20 mouse cellular contexts compared by ENCODE assay signal in the genomic region with DNA sequence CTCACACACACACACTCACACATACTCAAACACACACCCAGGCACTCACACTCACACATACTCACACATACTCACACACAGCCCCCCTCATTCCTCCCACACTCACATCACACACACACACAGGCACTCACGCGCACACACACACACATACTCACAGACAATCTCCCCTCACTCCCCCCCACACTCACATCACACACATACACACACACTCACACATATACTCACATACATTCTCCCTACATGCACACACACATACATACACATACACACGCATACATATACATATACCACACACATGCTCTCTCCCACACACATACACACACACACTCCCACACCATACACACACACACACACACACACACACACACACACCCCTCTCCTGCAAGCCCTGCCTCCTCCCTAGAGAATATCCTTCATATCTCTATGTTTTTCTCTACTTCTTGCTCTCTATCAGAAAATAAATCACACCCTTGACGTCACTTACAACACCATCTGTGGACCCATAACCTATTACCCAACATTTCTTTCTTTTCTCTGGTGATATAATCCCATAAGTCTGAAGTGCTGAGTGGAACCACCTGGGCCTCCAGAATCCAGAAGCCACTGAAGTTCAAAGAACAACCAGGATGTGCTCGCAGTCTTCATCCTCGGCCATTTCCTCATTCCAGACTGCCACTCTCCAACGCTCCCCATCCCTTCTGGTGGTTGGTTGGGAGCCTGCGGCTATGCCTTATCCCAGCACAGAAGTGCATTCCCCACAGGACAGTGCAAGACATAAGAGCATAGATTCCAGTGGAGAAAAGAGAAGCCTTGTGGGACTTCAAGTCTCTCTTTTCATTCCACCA. TPM values are rescaled to one million over a fixed set of nuclear protein-coding genes. Genes with fewer than 3 reads are reported as not detected.
A peak's percentile ranks its signal among the peaks of the same experiment; 100 is the strongest.
DNase-seq lines count a peak whose midpoint lies in the region; ATAC-seq and TF ChIP-seq lines count a peak whose summit lies in the region.
"Had no signal": no experiment of that assay in that cellular context is flagged by ENCODE, and none has a peak within 500 bp of the region (broad histone marks: within the 10 kb centered on the region; RNA-seq: fewer than 3 reads in every experiment).

No protein-coding gene starts in this region.

- no peaks in the 10 kb centered on the region for H3K4me1 ChIP-seq in kidney, postnatal 0 days (replicated peaks; ENCODE audit: insufficient read depth, low read length)
- no peaks in the 10 kb centered on the region for H3K4me1 ChIP-seq in lung, postnatal 0 days (ENCODE audit: insufficient read depth, low read depth, low read length)
- no peaks in the 10 kb centered on the region for H3K4me1 ChIP-seq in intestine, postnatal 0 days (replicated peaks; ENCODE audit: control insufficient read depth, insufficient read depth, low read length)
- H3K4me1 ChIP-seq: hindbrain, embryonic 10.5 days had no signal

- no peak overlapping the region for H3K4me3 ChIP-seq in kidney, postnatal 0 days (replicated peaks; ENCODE audit: low read depth, low read length)
- H3K4me3 ChIP-seq in lung, postnatal 0 days (ENCODE audit: low read depth, low read length): no peak overlapping the region
- H3K4me3 ChIP-seq in intestine, postnatal 0 days (ENCODE audit: low read depth, low read length): no peak overlapping the region
- H3K4me3 ChIP-seq: hindbrain, embryonic 10.5 days; midbrain, embryonic 10.5 days had no signal

- ATAC-seq in kidney, postnatal 0 days (replicated peaks; ENCODE audit: low FRiP score, low read depth): peak; percentile 57; the same call in 1 of the 2 replicates
- ATAC-seq in lung, postnatal 0 days: peak; percentile 21; the same call in 1 of the 2 replicates
- ATAC-seq in intestine, postnatal 0 days: peak; percentile 97
- ATAC-seq: activated CD4-positive, CD25-positive, alpha-beta regulatory T cell, adult 4 months; forebrain, postnatal 0 days had no signal

- H3K36me3 ChIP-seq in kidney, postnatal 0 days (ENCODE audit: insufficient read depth, low read length): no peaks in the 10 kb centered on the region
- H3K36me3 ChIP-seq in lung, postnatal 0 days (ENCODE audit: insufficient read depth, low read length): no peaks in the 10 kb centered on the region
- no peaks in the 10 kb centered on the region for H3K36me3 ChIP-seq in intestine, postnatal 0 days (ENCODE audit: control insufficient read depth, insufficient read depth)
- H3K36me3 ChIP-seq: G1E; hindbrain, embryonic 10.5 days; midbrain, embryonic 10.5 days had no signal

- H3K27ac ChIP-seq in kidney, postnatal 0 days: 0 out of 2 replicates have a peak overlapping the region, but pooled peaks have one; percentile 31
- no peak overlapping the region for H3K27ac ChIP-seq in lung, postnatal 0 days (ENCODE audit: low read length)
- no peak overlapping the region for H3K27ac ChIP-seq in intestine, postnatal 0 days (ENCODE audit: low read depth, low read length)
- H3K27ac ChIP-seq: hindbrain, embryonic 10.5 days; midbrain, embryonic 10.5 days had no signal

- no peak overlapping the region for H3K4me2 ChIP-seq in kidney, postnatal 0 days (ENCODE audit: low read length)
- H3K4me2 ChIP-seq in lung, postnatal 0 days (replicated peaks; ENCODE audit: low read depth, low read length): no peak overlapping the region
- no peak overlapping the region for H3K4me2 ChIP-seq in intestine, postnatal 0 days (replicated peaks; ENCODE audit: low read depth)

- TF ChIP-seq EP300 in lung, postnatal 0 days (IDR thresholded peaks at IDR 0.05): no peak

- TF ChIP-seq CTCF in kidney, postnatal 0 days (IDR thresholded peaks at IDR 0.05; ENCODE audit: low read depth): no peak
- no peak for TF ChIP-seq CTCF in lung, postnatal 0 days (IDR thresholded peaks at IDR 0.05)
- no peak for TF ChIP-seq CTCF in intestine, postnatal 0 days (IDR thresholded peaks at IDR 0.05; ENCODE audit: low read depth)

- DNase-seq in kidney, postnatal 0 days (ENCODE audit: low spot score): peak; percentile 76
- DNase-seq in kidney, postnatal 25 days: no peak
- DNase-seq in lung, postnatal 0 days (ENCODE audit: low spot score): peak; percentile 47
- no peak for DNase-seq in lung, postnatal 14 days
- DNase-seq in NIH3T3 (ENCODE audit: low read depth): peak; percentile 14
- DNase-seq in right cerebral cortex, postnatal 25 days: no peak
- DNase-seq: adrenal gland, adult 8-10 months; B cell, adult 2 months; cerebellum, adult 18-20 months; cerebellum, postnatal 14 days; forebrain, postnatal 0 days; gastrocnemius, postnatal 25 days; kidney, adult 9 months; layer of hippocampus, postnatal 36 days had no signal

- WGBS in kidney, postnatal 0 days: 68% methylated on average over 8 of the region's 8 CpGs
- WGBS in lung, postnatal 0 days: 69% methylated on average over 8 of the region's 8 CpGs
- WGBS in intestine, postnatal 0 days: 53% methylated on average over 8 of the region's 8 CpGs

- H3K9ac ChIP-seq in kidney, postnatal 0 days (ENCODE audit: low read depth, low read length): no peak overlapping the region
- no peak overlapping the region for H3K9ac ChIP-seq in lung, postnatal 0 days (replicated peaks; ENCODE audit: low read depth)
- no peak overlapping the region for H3K9ac ChIP-seq in intestine, postnatal 0 days (ENCODE audit: low read depth, low read length)
- H3K9ac ChIP-seq: forebrain, postnatal 0 days had no signal

- H3K27me3 ChIP-seq in kidney, postnatal 0 days (ENCODE audit: insufficient read depth, low read length): no peaks in the 10 kb centered on the region
- H3K27me3 ChIP-seq in lung, postnatal 0 days (replicated peaks; ENCODE audit: insufficient read depth, low read length): no peaks in the 10 kb centered on the region
- no peaks in the 10 kb centered on the region for H3K27me3 ChIP-seq in intestine, postnatal 0 days (replicated peaks; ENCODE audit: control insufficient read depth, insufficient read depth, low read length)
- H3K27me3 ChIP-seq: CH12.LX had no signal

- H3K9me3 ChIP-seq in kidney, postnatal 0 days (replicated peaks; ENCODE audit: low read length): no peaks in the 10 kb centered on the region; the same call in 1 of the 2 replicates
- H3K9me3 ChIP-seq in lung, postnatal 0 days (ENCODE audit: low read length): no peaks in the 10 kb centered on the region
- no peaks in the 10 kb centered on the region for H3K9me3 ChIP-seq in intestine, postnatal 0 days (ENCODE audit: control insufficient read depth)
- H3K9me3 ChIP-seq: hindbrain, embryonic 10.5 days; midbrain, embryonic 10.5 days had no signal

RNA-seq across cellular contexts. Expression of a gene that starts 38.6 kb away (rescaled TPM):
- 35.2 and 39.6 TPM in 2 replicates for polyA plus RNA-seq in kidney, postnatal 0 days (2015; fragmentation: Nextera tagmentation; extraction: Ambion mirVana)
- polyA plus RNA-seq in lung, postnatal 0 days (2015; fragmentation: Nextera tagmentation; extraction: Ambion mirVana): 37.5 and 38.9 TPM in 2 replicates
- polyA plus RNA-seq in intestine, postnatal 0 days (2015; fragmentation: Nextera tagmentation; extraction: Ambion mirVana): 23.9 and 30.5 TPM in 2 replicates

Comparison
In these comparisons a context has a peak if more than half of its experiments do, and no peak if none do; other contexts are left out.
1. DNase-seq: peak in kidney, postnatal 0 days (single experiment), lung, postnatal 0 days (single experiment) and NIH3T3 (single experiment); none in kidney, postnatal 25 days (0 of 2), lung, postnatal 14 days (single experiment) and right cerebral cortex, postnatal 25 days (single experiment).
2. ATAC-seq: peak in every context shown above with its lines; median percentile 97 in intestine, postnatal 0 days; 57 in kidney, postnatal 0 days; 21 in lung, postnatal 0 days.